Mouse (Mus musculus): ENCODE results near the gene Abcf2.

Abcf2 gene

GRCm38 (mm10) chr5:24577183-24577929, at the start of gene Abcf2:
Gene Abcf2, minus strand, starts transcription at chr5:24577467.
- under 1% methylated on average over 48 of the region's 48 CpGs for WGBS

GRCm38 (mm10) chr5:24624822-24625120, 47.5 kb upstream of the Abcf2 start:
- WGBS, result 38% methylated on average over 4 of the region's 4 CpGs

- WGBS, result 2% methylated on average over 37 of the region's 37 CpGs
Measured at GRCm38 (mm10) chr5:24623986-24624821, 46.9 kb upstream of the Abcf2 start, which contains the start of gene Smarcd3. Gene Smarcd3, minus strand, starts transcription at chr5:24624411.

- 36% methylated on average over 8 of the region's 8 CpGs for WGBS
Measured at GRCm38 (mm10) chr5:24623041-24623985, 46.0 kb upstream of the Abcf2 start.

GRCm38 (mm10) chr5:24622386-24623040, 45.2 kb upstream of the Abcf2 start:
- 91% methylated on average over 7 of the region's 7 CpGs for WGBS

GRCm38 (mm10) chr5:24620626-24621025, 43.4 kb upstream of the Abcf2 start:
- WGBS, result 87% methylated on average over 8 of the region's 8 CpGs

GRCm38 (mm10) chr5:24620116-24620515, 42.8 kb upstream of the Abcf2 start:
- WGBS, result 66% methylated on average over 8 of the region's 8 CpGs

- WGBS, result 91% methylated on average over 3 of the region's 3 CpGs
Measured at GRCm38 (mm10) chr5:24618921-24619320, 41.7 kb upstream of the Abcf2 start.

GRCm38 (mm10) chr5:24615097-24615496, 37.8 kb upstream of the Abcf2 start:
- WGBS, result 63% methylated on average over 6 of the region's 6 CpGs

- 74% methylated on average over 5 of the region's 5 CpGs for WGBS
Measured at GRCm38 (mm10) chr5:24612302-24612649, 35.0 kb upstream of the Abcf2 start.

- 44% methylated on average over 7 of the region's 7 CpGs for WGBS
Measured at GRCm38 (mm10) chr5:24611366-24612301, 34.4 kb upstream of the Abcf2 start.

GRCm38 (mm10) chr5:24609388-24609787, 32.1 kb upstream of the Abcf2 start:
- 74% methylated on average over 5 of the region's 5 CpGs for WGBS

GRCm38 (mm10) chr5:24605980-24606665, 28.9 kb upstream of the Abcf2 start:
- WGBS, result 35% methylated on average over 14 of the region's 14 CpGs

GRCm38 (mm10) chr5:24605321-24605979, 28.2 kb upstream of the Abcf2 start:
- 18% methylated on average over 6 of the region's 6 CpGs for WGBS

- WGBS, result 2% methylated on average over 37 of the region's 46 CpGs
Measured at GRCm38 (mm10) chr5:24604656-24605100, 27.4 kb upstream of the Abcf2 start.

- 15% methylated on average over 12 of the region's 12 CpGs for WGBS
Measured at GRCm38 (mm10) chr5:24604080-24604655, 26.9 kb upstream of the Abcf2 start.

GRCm38 (mm10) chr5:24603431-24604010, 26.3 kb upstream of the Abcf2 start:
- 82% methylated on average over 8 of the region's 8 CpGs for WGBS

- 11% methylated on average over 16 of the region's 16 CpGs for WGBS
Measured at GRCm38 (mm10) chr5:24602751-24603343, 25.6 kb upstream of the Abcf2 start.
